ENCODE assay signal across 28 mouse cellular contexts in genomic region chr10:91098056-91098455, GRCm38 (mm10).
"Had no signal": no experiment of that assay in that cellular context is flagged by ENCODE, and none has a peak within 500 bp of the region (broad histone marks: within the 10 kb centered on the region; RNA-seq: fewer than 3 reads in every experiment).

No protein-coding gene starts in this region.

- DNase-seq: left cerebral cortex, postnatal 4 days; liver; liver, embryonic 13.5 days; liver, postnatal 0 days; lung, adult 18-20 months; lung, adult 2 months; lung, embryonic 14.5 days; lung, postnatal 10 days; lung, postnatal 14 days; lung, postnatal 36 days; lung, postnatal 4 days; midbrain, embryonic 14.5 days had no signal

- H3K4me3 ChIP-seq: limb, embryonic 10.5 days; limb, embryonic 12.5 days; limb, embryonic 13.5 days; limb, embryonic 15.5 days; liver, embryonic 12.5 days; liver, embryonic 13.5 days; liver, embryonic 15.5 days; lung, embryonic 15.5 days; megakaryocyte, embryonic 14.5 days; midbrain, embryonic 10.5 days; midbrain, embryonic 12.5 days; midbrain, embryonic 13.5 days; midbrain, embryonic 15.5 days; myocyte; neural tube, embryonic 12.5 days had no signal

- H3K36me3 ChIP-seq: liver, embryonic 13.5 days; liver, embryonic 15.5 days had no signal

- H3K9me3 ChIP-seq: limb, embryonic 12.5 days; limb, embryonic 13.5 days; limb, embryonic 15.5 days; liver, embryonic 12.5 days; liver, embryonic 13.5 days; liver, embryonic 15.5 days; lung, embryonic 15.5 days; megakaryocyte, embryonic 14.5 days; midbrain, embryonic 10.5 days; midbrain, embryonic 12.5 days; midbrain, embryonic 13.5 days; midbrain, embryonic 15.5 days; neural tube, embryonic 12.5 days had no signal

- H3K27ac ChIP-seq: limb, embryonic 10.5 days; limb, embryonic 12.5 days; limb, embryonic 13.5 days; limb, embryonic 15.5 days; liver, embryonic 12.5 days; liver, embryonic 13.5 days; liver, embryonic 14.5 days; liver, embryonic 15.5 days; lung, embryonic 15.5 days; macrophage; midbrain, embryonic 10.5 days; midbrain, embryonic 12.5 days; midbrain, embryonic 13.5 days; midbrain, embryonic 15.5 days; neural tube, embryonic 12.5 days had no signal

- H3K27me3 ChIP-seq: limb, embryonic 12.5 days; limb, embryonic 13.5 days; limb, embryonic 15.5 days; liver, embryonic 12.5 days; liver, embryonic 13.5 days; liver, embryonic 15.5 days; lung, embryonic 15.5 days; megakaryocyte, embryonic 14.5 days; midbrain, embryonic 12.5 days; midbrain, embryonic 13.5 days; midbrain, embryonic 15.5 days; neural tube, embryonic 12.5 days had no signal

- H3K4me1 ChIP-seq: limb, embryonic 10.5 days; limb, embryonic 12.5 days; limb, embryonic 13.5 days; limb, embryonic 15.5 days; liver, embryonic 12.5 days; liver, embryonic 13.5 days; liver, embryonic 15.5 days; lung, embryonic 15.5 days; midbrain, embryonic 10.5 days; midbrain, embryonic 12.5 days; midbrain, embryonic 13.5 days; midbrain, embryonic 15.5 days; neural tube, embryonic 12.5 days had no signal
